Mouse (Mus musculus) liver, embryonic 14.5 days (tissue): ENCODE measurements around the gene 1500009L16Rik. TPM values are rescaled to one million over a fixed set of nuclear protein-coding genes. Genes with fewer than 3 reads are reported as not detected.

ENCODE experiments used
- ATAC-seq: fragments of 200-750 bp; cut with Nextera tagmentation; 2 replicates; pipeline ENCODE4 v1.8.0; 2017; ENCODE audit warnings: moderate number of reproducible peaks, mild to moderate bottlenecking, moderate library complexity; ENCODE audit not compliant: insufficient read depth
- DNase-seq, 3 experiments: peaks; one replicate each; pipeline ENCODE4 v3.0.0-alpha.2; 2012 to 2013; ENCODE audit warnings: low read depth in 3 of 3, low spot score in 3 of 3
- H3K27ac ChIP-seq: fragments of 300-500 bp; sonication (generic); 2 replicates; pipeline ENCODE4 v1.5.1; 2014; ENCODE audit warnings: moderate library complexity, mild to moderate bottlenecking, control low read depth, inconsistent platforms
- H3K27me3 ChIP-seq: fragments of 300-500 bp; sonication (generic); 2 replicates; pipeline ENCODE4 v1.6.1; 2014; ENCODE audit warnings: mild to moderate bottlenecking, low read length, moderate library complexity; ENCODE audit not compliant: control insufficient read depth, insufficient read depth
- H3K36me3 ChIP-seq: fragments of 300-500 bp; sonication (generic); replicated peaks from 2 replicates; pipeline ENCODE4 v1.6.1; 2014; ENCODE audit warnings: low read depth; ENCODE audit not compliant: control insufficient read depth, insufficient read depth
- H3K4me1 ChIP-seq, 2 experiments: fragments of 200-500 bp in 1 of 2; fragments of 300-500 bp in 1 of 2; sonication (generic) in 1 of 2; replicated peaks; 2 replicates each; pipeline ENCODE4 v1.6.1; 2012 to 2014; ENCODE audit warnings: antibody characterized with exemption in 1 of 2, inconsistent platforms in 1 of 2, low read length in 1 of 2; ENCODE audit not compliant: control insufficient read depth in 2 of 2, insufficient read depth in 2 of 2
- H3K4me2 ChIP-seq: fragments of 300-500 bp; sonication (generic); 2 replicates; pipeline ENCODE4 v1.6.1; 2014; ENCODE audit warnings: low read depth, mild to moderate bottlenecking, control low read depth, moderate library complexity
- H3K4me3 ChIP-seq, 2 experiments: fragments of 200-500 bp in 1 of 2; fragments of 300-500 bp in 1 of 2; sonication (generic) in 1 of 2; 2 replicates each; pipeline ENCODE4 v1.5.1; 2012 to 2014; ENCODE audit warnings: low read depth in 2 of 2, low read length in 2 of 2, mild to moderate bottlenecking in 2 of 2, control low read depth in 1 of 2, inconsistent platforms in 1 of 2, moderate library complexity in 1 of 2; ENCODE audit not compliant: insufficient read depth in 1 of 2
- H3K9ac ChIP-seq: fragments of 300-500 bp; sonication (generic); replicated peaks from 2 replicates; pipeline ENCODE4 v1.6.1; 2014; ENCODE audit warnings: mild to moderate bottlenecking, control low read depth, moderate library complexity
- H3K9me3 ChIP-seq: fragments of 300-500 bp; sonication (generic); 2 replicates; pipeline ENCODE4 v1.6.1; 2016; ENCODE audit warnings: low read length, mixed read lengths; ENCODE audit not compliant: control insufficient read depth
- CTCF ChIP-seq: IDR thresholded peaks from 2 replicates; pipeline ENCODE4 v1.5.1; 2016; ENCODE audit warnings: antibody characterized with exemption, low read depth, control low read depth
- EP300 ChIP-seq: IDR thresholded peaks from 2 replicates; pipeline ENCODE4 v1.6.1; 2016; ENCODE audit warnings: antibody characterized with exemption, low read depth
- WGBS: fragments of 180-500 bp; shearing (Covaris S2); extraction: QIAGEN DNeasy Blood & Tissue Kit; methylation state at CpG from one replicate; pipeline ENCODE4 v1.1.7; 2014; ENCODE audit not compliant: insufficient replicate concordance; 5-methylcytosine and 5-hydroxymethylcytosine counted together
- polyA plus RNA-seq, 2 experiments: library from polyadenylated mRNA; depleted of rRNA in 1 of 2; stranded (reverse) in 1 of 2; unstranded in 1 of 2; fragments of >200 nt; fragmentation: Nextera tagmentation in 1 of 2; extraction: Ambion mirVana in 1 of 2; gene quantifications; 2 replicates each; pipeline versions ENCODE4 v1.2.1 to v1.2.3; 2012 to 2014

1500009L16Rik gene
- polyA plus RNA-seq, 2 experiments = 0.63 to 1.2 TPM

- no peak overlapping the region for H3K4me2 ChIP-seq
- H3K9me3 ChIP-seq = no peaks in the 10 kb centered on the region
- H3K27me3 ChIP-seq = no peaks in the 10 kb centered on the region
- ATAC-seq (no peak), DNase-seq (no peak)
- WGBS = 73% methylated on average over 17 of the region's 17 CpGs
- H3K4me3 ChIP-seq = no peak overlapping the region
- no peaks in the 10 kb centered on the region for H3K4me1 ChIP-seq
- H3K9ac ChIP-seq = no peak overlapping the region
- no peaks in the 10 kb centered on the region for H3K36me3 ChIP-seq
- H3K27ac ChIP-seq = no peak overlapping the region
- TF ChIP-seq EP300 (no peak), CTCF (no peak)
Observed at GRCm38 (mm10) chr10:83757343-83757962, 34.8 kb downstream of the 1500009L16Rik start.

- Histone ChIP-seq H3K27ac (no peak overlapping the region), H3K9ac (no peak overlapping the region), H3K4me3 (no peak overlapping the region), H3K4me1 (no peaks in the 10 kb centered on the region), H3K27me3 (no peaks in the 10 kb centered on the region), H3K9me3 (no peaks in the 10 kb centered on the region), H3K4me2 (no peak overlapping the region), H3K36me3 (no peaks in the 10 kb centered on the region)
- ATAC-seq (no peak), DNase-seq (no peak)
- 66% methylated on average over 13 of the region's 13 CpGs for WGBS
- TF ChIP-seq CTCF = no peak
- TF ChIP-seq EP300 = no peak
Observed at GRCm38 (mm10) chr10:83758732-83759131, 36.1 kb downstream of the 1500009L16Rik start.

GRCm38 (mm10) chr10:83760535-83760934 is 37.9 kb downstream of the 1500009L16Rik start:
- WGBS = 80% methylated on average over 2 of the region's 2 CpGs
- Histone ChIP-seq H3K27ac (no peak overlapping the region), H3K4me3 (no peak overlapping the region), H3K9ac (no peak overlapping the region), H3K27me3 (no peaks in the 10 kb centered on the region), H3K4me2 (no peak overlapping the region), H3K9me3 (no peaks in the 10 kb centered on the region), H3K4me1 (no peaks in the 10 kb centered on the region), H3K36me3 (no peaks in the 10 kb centered on the region)
- DNase-seq = no peak
- TF ChIP-seq CTCF (no peak), EP300 (no peak)
- ATAC-seq = no peak

- ATAC-seq = no peak
- no peak overlapping the region for H3K4me3 ChIP-seq
- no peaks in the 10 kb centered on the region for H3K4me1 ChIP-seq
- no peak overlapping the region for H3K4me2 ChIP-seq
- 60% methylated on average over 4 of the region's 4 CpGs for WGBS
- TF ChIP-seq CTCF (no peak), EP300 (no peak)
- no peaks in the 10 kb centered on the region for H3K36me3 ChIP-seq
- DNase-seq = no peak
- H3K9me3 ChIP-seq = no peaks in the 10 kb centered on the region
- H3K27ac ChIP-seq = no peak overlapping the region
- H3K27me3 ChIP-seq = no peaks in the 10 kb centered on the region
- H3K9ac ChIP-seq = no peak overlapping the region
Observed at GRCm38 (mm10) chr10:83763891-83764290, 41.2 kb downstream of the 1500009L16Rik start.

GRCm38 (mm10) chr10:83766882-83767281 is 44.2 kb downstream of the 1500009L16Rik start:
- Histone ChIP-seq H3K4me1 (no peaks in the 10 kb centered on the region), H3K4me2 (no peak overlapping the region), H3K27ac (no peak overlapping the region), H3K36me3 (no peaks in the 10 kb centered on the region), H3K4me3 (no peak overlapping the region), H3K27me3 (no peaks in the 10 kb centered on the region), H3K9ac (no peak overlapping the region), H3K9me3 (no peaks in the 10 kb centered on the region)
- ATAC-seq = no peak
- DNase-seq = no peak
- no peak for TF ChIP-seq EP300
- TF ChIP-seq CTCF = no peak
